Mouse (Mus musculus) ES-Bruce4 (cell line): ENCODE data around the gene Swi5. TPM values are rescaled to one million over a fixed set of nuclear protein-coding genes. Genes with fewer than 3 reads are reported as not detected.
A peak's percentile ranks its signal among the peaks of the same experiment; 100 is the strongest.

ENCODE experiments used
- H3K27ac ChIP-seq: 2 replicates; pipeline ENCODE4 v1.5.1; 2012; ENCODE audit warnings: low read length, inconsistent platforms; ENCODE audit not compliant: insufficient read depth
- H3K27me3 ChIP-seq: 2 replicates; pipeline ENCODE4 v1.6.1; 2012; ENCODE audit warnings: mild to moderate bottlenecking, low read length, inconsistent platforms; ENCODE audit not compliant: control insufficient read depth, poor library complexity, insufficient read depth, severe bottlenecking
- H3K36me3 ChIP-seq: 2 replicates; pipeline ENCODE4 v1.6.1; 2012; ENCODE audit warnings: inconsistent platforms, mild to moderate bottlenecking, low read length, moderate library complexity; ENCODE audit not compliant: control insufficient read depth, poor library complexity, insufficient read depth, severe bottlenecking
- H3K4me1 ChIP-seq: one replicate; pipeline ENCODE4 v1.8.1; 2011; ENCODE audit warnings: low read length; ENCODE audit not compliant: control insufficient read depth, insufficient read depth
- H3K4me3 ChIP-seq: 2 replicates; pipeline ENCODE4 v1.5.1; 2011; ENCODE audit warnings: low read depth, mild to moderate bottlenecking, low read length
- H3K9ac ChIP-seq: 2 replicates; pipeline ENCODE4 v1.6.1; 2012; ENCODE audit warnings: low read depth, mild to moderate bottlenecking, inconsistent platforms; ENCODE audit not compliant: poor library complexity, severe bottlenecking
- H3K9me3 ChIP-seq: replicated peaks from 2 replicates; pipeline ENCODE4 v1.6.1; 2012; ENCODE audit warnings: mild to moderate bottlenecking, low read length, inconsistent platforms; ENCODE audit not compliant: control insufficient read depth, poor library complexity, insufficient read depth, severe bottlenecking
- CTCF ChIP-seq: IDR thresholded peaks from one replicate; pipeline ENCODE4 v1.8.1; 2011; ENCODE audit warnings: low read depth, low read length
- EP300 ChIP-seq: IDR thresholded peaks from 2 replicates; pipeline ENCODE4 v1.6.1; 2011; ENCODE audit warnings: low read depth, low read length; ENCODE audit not compliant: insufficient read depth
- POLR2A ChIP-seq: IDR thresholded peaks from one replicate; pipeline ENCODE4 v1.8.1; 2011; ENCODE audit warnings: low read length; ENCODE audit not compliant: insufficient read depth
- polyA plus RNA-seq: library from polyadenylated mRNA; stranded (reverse); fragments of >200 nt; gene quantifications from 2 replicates; pipeline ENCODE4 v1.2.4, GENCODE M21; 2011; ENCODE audit warnings: low read depth; ENCODE audit not compliant: missing spikeins, insufficient read depth, insufficient read length

Swi5 gene
- polyA plus RNA-seq, 1 experiment, result 553 TPM

DNA sequence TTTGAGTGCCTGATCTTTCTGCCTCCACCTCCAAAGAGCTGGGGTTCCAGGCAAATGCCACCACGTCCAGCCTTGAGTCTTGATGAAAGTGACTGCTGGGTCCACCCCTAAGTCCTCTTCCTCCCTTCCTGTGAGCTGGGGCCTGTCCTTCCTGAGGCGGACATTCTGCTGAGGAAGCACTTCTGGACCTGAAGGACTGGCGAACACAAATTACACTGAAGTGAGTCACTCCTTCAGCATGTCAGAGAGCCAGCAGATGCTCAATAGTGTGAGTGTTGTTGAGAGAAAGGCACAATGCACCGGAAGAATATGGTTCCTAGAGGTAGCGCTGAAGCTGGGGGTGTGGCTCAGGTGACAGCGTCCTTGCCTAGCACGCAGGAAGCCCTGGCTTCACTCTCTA lies 37.5 kb upstream of the Swi5 start:
- H3K4me3 ChIP-seq, result no peak overlapping the region
- no peaks in the 10 kb centered on the region for H3K27me3 ChIP-seq
- no peak overlapping the region for H3K27ac ChIP-seq
- peaks cover 1% of the 10 kb centered on the region for H3K4me1 ChIP-seq
- H3K36me3 ChIP-seq, result no peaks in the 10 kb centered on the region
- TF ChIP-seq EP300, result no peak
- no peak for TF ChIP-seq CTCF
- no peak for TF ChIP-seq POLR2A
- H3K9ac ChIP-seq, result no peak overlapping the region
- no peaks in the 10 kb centered on the region for H3K9me3 ChIP-seq

DNA sequence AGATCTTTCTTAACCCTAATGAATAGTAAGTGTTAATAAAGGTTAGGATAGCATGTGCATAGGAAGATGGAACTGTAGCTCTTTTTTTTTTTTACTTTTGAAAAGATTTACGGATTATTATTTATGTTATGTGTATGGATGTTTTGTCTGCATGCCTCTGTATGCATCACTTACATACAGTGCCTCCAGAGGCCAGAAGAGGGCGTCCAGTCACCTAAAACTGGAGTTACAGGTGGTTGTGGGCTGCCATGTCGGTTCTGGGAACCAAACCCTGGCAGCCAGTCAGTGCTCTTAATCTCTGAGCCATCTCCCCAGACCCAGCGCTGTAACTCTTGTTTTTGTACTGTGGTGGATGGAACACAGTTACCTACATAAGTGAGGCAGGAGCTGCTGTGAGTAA lies 36.4 kb upstream of the Swi5 start:
- no peak overlapping the region for H3K4me3 ChIP-seq
- no peaks in the 10 kb centered on the region for H3K27me3 ChIP-seq
- H3K36me3 ChIP-seq, result no peaks in the 10 kb centered on the region
- peaks cover 1% of the 10 kb centered on the region for H3K4me1 ChIP-seq
- H3K27ac ChIP-seq, result no peak overlapping the region
- no peak overlapping the region for H3K9ac ChIP-seq
- TF ChIP-seq POLR2A (no peak), CTCF (peak; percentile 56)
- H3K9me3 ChIP-seq, result no peaks in the 10 kb centered on the region

DNA sequence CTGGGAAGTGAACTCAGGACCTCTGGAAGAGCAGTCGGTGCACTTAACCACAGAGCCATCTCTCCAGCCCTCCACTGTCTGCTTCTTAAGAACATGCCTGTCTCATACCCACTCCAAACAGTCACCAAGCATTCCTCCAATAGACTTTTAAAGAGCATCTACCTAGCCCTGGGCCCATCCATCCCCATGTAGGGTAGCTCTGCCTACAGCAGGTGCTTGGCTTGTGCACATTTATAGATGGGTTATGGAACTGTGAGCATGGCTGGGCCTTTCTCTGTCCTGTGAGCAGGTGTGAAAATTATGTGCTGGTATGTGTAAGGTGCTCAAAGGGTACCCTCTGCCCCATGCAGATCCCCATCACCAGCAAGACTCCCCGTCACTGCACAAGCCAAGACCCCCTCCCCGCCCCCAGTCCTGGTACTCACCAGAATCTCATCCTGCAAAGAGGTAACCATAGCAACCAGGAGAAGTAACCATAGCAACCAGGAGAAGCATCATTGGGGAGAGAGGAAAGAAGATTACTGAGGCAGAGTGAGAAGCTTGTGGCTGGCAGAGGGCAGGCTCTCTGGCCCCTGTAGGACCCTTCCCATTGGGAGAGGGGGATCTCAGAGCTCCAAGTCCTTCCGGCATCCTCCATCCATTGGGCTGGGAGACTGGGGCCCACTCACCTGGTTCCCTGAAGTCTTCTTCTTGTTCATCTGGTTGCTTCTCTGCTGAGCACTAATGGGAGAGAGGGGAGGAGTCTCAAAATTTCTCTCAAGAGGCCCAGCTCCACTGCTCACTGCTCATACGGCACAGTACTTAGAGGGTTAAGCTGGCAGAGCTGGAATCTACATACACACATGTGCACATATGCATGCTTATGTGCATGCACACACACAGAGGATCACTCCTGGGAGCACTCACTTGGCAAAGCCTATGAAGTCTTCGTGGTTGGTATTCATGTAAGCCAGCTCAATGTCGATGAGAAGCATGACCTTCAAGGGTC lies 35.2 kb upstream of the Swi5 start:
- H3K9ac ChIP-seq, result no peak overlapping the region
- no peak overlapping the region for H3K27ac ChIP-seq
- H3K4me3 ChIP-seq, result no peak overlapping the region
- no peaks in the 10 kb centered on the region for H3K4me1 ChIP-seq
- no peak for TF ChIP-seq CTCF
- no peak for TF ChIP-seq POLR2A
- TF ChIP-seq EP300, result no peak
- H3K27me3 ChIP-seq, result no peaks in the 10 kb centered on the region
- H3K9me3 ChIP-seq, result no peaks in the 10 kb centered on the region
- no peaks in the 10 kb centered on the region for H3K36me3 ChIP-seq

DNA sequence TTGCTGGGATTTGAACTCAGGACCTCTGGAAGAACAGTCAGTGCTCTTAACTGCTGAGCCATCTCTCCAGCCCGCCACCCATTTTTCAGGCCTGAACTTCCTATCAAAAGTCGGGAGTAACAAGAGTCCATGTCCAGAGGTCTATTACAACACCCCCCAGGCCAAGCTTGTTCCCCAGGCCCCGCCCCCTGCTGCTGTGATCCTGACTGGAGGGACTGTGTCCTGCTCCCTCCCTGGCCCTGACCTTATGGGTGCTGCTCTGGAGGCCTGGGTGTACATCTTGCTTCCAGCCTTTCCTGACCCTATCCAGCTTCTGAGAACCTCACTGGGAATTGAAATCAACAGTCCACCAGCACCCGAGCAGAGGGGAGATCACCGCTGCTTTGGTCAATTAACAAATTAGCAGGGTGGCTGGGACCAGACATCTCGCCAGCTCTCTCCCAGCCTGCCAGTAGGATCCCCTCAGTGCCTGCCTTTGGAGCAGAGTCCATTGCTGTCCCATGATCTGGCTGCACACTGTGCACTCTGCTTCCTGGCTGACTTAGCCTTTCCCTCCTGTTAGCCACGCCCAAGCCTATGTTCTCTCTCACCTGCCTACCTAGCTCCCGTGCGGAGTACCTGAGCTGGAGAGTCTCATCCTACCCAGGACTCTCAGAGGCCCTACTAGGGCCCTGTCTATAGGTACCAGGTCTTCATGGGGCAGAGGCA lies 33.9 kb upstream of the Swi5 start:
- Histone ChIP-seq H3K9me3 (no peaks in the 10 kb centered on the region), H3K4me3 (no peak overlapping the region), H3K9ac (no peak overlapping the region), H3K27me3 (no peaks in the 10 kb centered on the region), H3K36me3 (no peaks in the 10 kb centered on the region), H3K27ac (no peak overlapping the region), H3K4me1 (no peaks in the 10 kb centered on the region)
- TF ChIP-seq EP300 (no peak), POLR2A (no peak), CTCF (no peak)

DNA sequence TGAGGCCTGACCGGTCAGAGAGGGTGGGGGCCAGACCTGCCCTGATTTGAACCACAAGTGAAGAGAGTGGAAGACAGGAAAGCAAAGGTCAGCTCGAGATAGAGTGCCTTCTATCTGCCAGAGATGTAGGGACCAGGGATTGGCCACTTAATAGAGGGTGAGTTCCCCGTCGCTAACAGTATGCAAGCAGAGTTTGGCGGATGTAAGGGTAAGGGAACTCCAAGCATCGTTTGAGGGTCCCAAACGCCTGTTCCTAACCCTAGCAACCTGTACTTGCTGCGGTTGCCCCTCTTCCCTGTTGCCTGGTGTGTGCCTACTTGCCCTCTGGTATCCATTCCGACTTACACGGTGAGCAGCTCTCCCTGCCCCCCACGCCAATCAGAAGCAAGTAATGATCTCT lies 32.8 kb upstream of the Swi5 start:
- no peaks in the 10 kb centered on the region for H3K27me3 ChIP-seq
- H3K4me1 ChIP-seq, result no peaks in the 10 kb centered on the region
- H3K36me3 ChIP-seq, result no peaks in the 10 kb centered on the region
- H3K27ac ChIP-seq, result no peak overlapping the region
- no peak overlapping the region for H3K9ac ChIP-seq
- no peak for TF ChIP-seq EP300
- TF ChIP-seq POLR2A, result no peak
- no peak for TF ChIP-seq CTCF
- H3K9me3 ChIP-seq, result no peaks in the 10 kb centered on the region
- H3K4me3 ChIP-seq, result no peak overlapping the region
